Mouse (Mus musculus): ENCODE data around the gene Gm20388. TPM values are rescaled to one million over a fixed set of nuclear protein-coding genes. Genes with fewer than 3 reads are reported as not detected.

The Gm20388 gene
- polyA plus RNA-seq, 1 experiment, result 0.36 TPM

GRCm38 (mm10) chr8:123892586-123893155 lies 3982.0 kb downstream of the Gm20388 start:
- peaks cover 10% of the 10 kb centered on the region for H3K36me3 ChIP-seq (ENCODE audit: control insufficient read depth)
- peaks cover 11% of the 10 kb centered on the region; the same call in 1 of the 2 replicates for H3K9me3 ChIP-seq (ENCODE audit: control insufficient read depth, low read length)
- H3K4me3 ChIP-seq (replicated peaks), result no peak overlapping the region
- peaks cover 78% of the 10 kb centered on the region for H3K27me3 ChIP-seq (ENCODE audit: control insufficient read depth)
- peaks cover 4% of the 10 kb centered on the region for H3K4me1 ChIP-seq (ENCODE audit: control insufficient read depth)
- no peak for TF ChIP-seq TAL1 (IDR thresholded peaks at IDR 0.05; ENCODE audit: low read length)
- TF ChIP-seq GATA1 (IDR thresholded peaks at IDR 0.05; ENCODE audit: low read length), result no peak

GRCm38 (mm10) chr8:123893413-123893812 lies 3982.8 kb downstream of the Gm20388 start:
- TF ChIP-seq GATA1 (IDR thresholded peaks at IDR 0.05; ENCODE audit: low read length), result no peak
- TF ChIP-seq TAL1 (IDR thresholded peaks at IDR 0.05; ENCODE audit: low read length), result no peak
- Histone ChIP-seq H3K27me3 (ENCODE audit: control insufficient read depth) (peaks cover 76% of the 10 kb centered on the region), H3K4me1 (ENCODE audit: control insufficient read depth) (peaks cover 4% of the 10 kb centered on the region), H3K4me3 (replicated peaks) (no peak overlapping the region), H3K9me3 (ENCODE audit: control insufficient read depth, low read length) (peaks cover 11% of the 10 kb centered on the region; the same call in 1 of the 2 replicates), H3K36me3 (ENCODE audit: control insufficient read depth) (peaks cover 16% of the 10 kb centered on the region)

GRCm38 (mm10) chr8:123894502-123895097 lies 3984.0 kb downstream of the Gm20388 start, which contains the start of gene Acta1:
Acta1 (minus strand) TSS chr8:123894751.
- Histone ChIP-seq H3K4me1 (ENCODE audit: control insufficient read depth) (peaks cover 4% of the 10 kb centered on the region), H3K9me3 (ENCODE audit: control insufficient read depth, low read length) (peaks cover 11% of the 10 kb centered on the region; the same call in 1 of the 2 replicates), H3K27me3 (ENCODE audit: control insufficient read depth) (peaks cover 69% of the 10 kb centered on the region), H3K4me3 (replicated peaks) (no peak within 1 kb of the TSS), H3K36me3 (ENCODE audit: control insufficient read depth) (peaks cover 28% of the 10 kb centered on the region)
- no peak for TF ChIP-seq GATA1 (IDR thresholded peaks at IDR 0.05; ENCODE audit: low read length)
- no peak for TF ChIP-seq TAL1 (IDR thresholded peaks at IDR 0.05; ENCODE audit: low read length)

- H3K4me3 ChIP-seq (replicated peaks), result no peak overlapping the region
- H3K9me3 ChIP-seq (ENCODE audit: control insufficient read depth, low read length), result peaks cover 11% of the 10 kb centered on the region; the same call in 1 of the 2 replicates
- H3K36me3 ChIP-seq (ENCODE audit: control insufficient read depth), result peaks cover 33% of the 10 kb centered on the region
- peaks cover 4% of the 10 kb centered on the region for H3K4me1 ChIP-seq (ENCODE audit: control insufficient read depth)
- peaks cover 63% of the 10 kb centered on the region for H3K27me3 ChIP-seq (ENCODE audit: control insufficient read depth)
- TF ChIP-seq TAL1 (IDR thresholded peaks at IDR 0.05; ENCODE audit: low read length) (no peak), GATA1 (IDR thresholded peaks at IDR 0.05; ENCODE audit: low read length) (no peak)
Measured at GRCm38 (mm10) chr8:123895230-123895629, 3984.6 kb downstream of the Gm20388 start.

GRCm38 (mm10) chr8:123895680-123896365 lies 3985.2 kb downstream of the Gm20388 start:
- Histone ChIP-seq H3K4me3 (replicated peaks) (no peak overlapping the region), H3K4me1 (ENCODE audit: control insufficient read depth) (peaks cover 4% of the 10 kb centered on the region), H3K27me3 (ENCODE audit: control insufficient read depth) (peaks cover 57% of the 10 kb centered on the region), H3K9me3 (ENCODE audit: control insufficient read depth, low read length) (peaks cover 11% of the 10 kb centered on the region; the same call in 1 of the 2 replicates), H3K36me3 (ENCODE audit: control insufficient read depth) (peaks cover 39% of the 10 kb centered on the region)
- TF ChIP-seq TAL1 (IDR thresholded peaks at IDR 0.05; ENCODE audit: low read length), result no peak
- no peak for TF ChIP-seq GATA1 (IDR thresholded peaks at IDR 0.05; ENCODE audit: low read length)

GRCm38 (mm10) chr8:123896366-123896761 lies 3985.7 kb downstream of the Gm20388 start:
- H3K9me3 ChIP-seq (ENCODE audit: control insufficient read depth, low read length), result peaks cover 11% of the 10 kb centered on the region; the same call in 1 of the 2 replicates
- no peak for TF ChIP-seq TAL1 (IDR thresholded peaks at IDR 0.05; ENCODE audit: low read length)
- TF ChIP-seq GATA1 (IDR thresholded peaks at IDR 0.05; ENCODE audit: low read length), result no peak
- H3K4me3 ChIP-seq (replicated peaks), result no peak overlapping the region
- peaks cover 4% of the 10 kb centered on the region for H3K4me1 ChIP-seq (ENCODE audit: control insufficient read depth)
- H3K27me3 ChIP-seq (ENCODE audit: control insufficient read depth), result peaks cover 51% of the 10 kb centered on the region
- H3K36me3 ChIP-seq (ENCODE audit: control insufficient read depth), result peaks cover 43% of the 10 kb centered on the region

- TF ChIP-seq TAL1 (IDR thresholded peaks at IDR 0.05; ENCODE audit: low read length) (no peak), GATA1 (IDR thresholded peaks at IDR 0.05; ENCODE audit: low read length) (no peak)
- no peak overlapping the region for H3K4me3 ChIP-seq (replicated peaks)
- H3K36me3 ChIP-seq (ENCODE audit: control insufficient read depth), result peaks cover 47% of the 10 kb centered on the region
- H3K27me3 ChIP-seq (ENCODE audit: control insufficient read depth), result peaks cover 47% of the 10 kb centered on the region
- peaks cover 3% of the 10 kb centered on the region for H3K4me1 ChIP-seq (ENCODE audit: control insufficient read depth)
- H3K9me3 ChIP-seq (ENCODE audit: control insufficient read depth, low read length), result peaks cover 10% of the 10 kb centered on the region; the same call in 1 of the 2 replicates
Measured at GRCm38 (mm10) chr8:123896774-123897173, 3986.1 kb downstream of the Gm20388 start.

GRCm38 (mm10) chr8:123898576-123898975 lies 3987.9 kb downstream of the Gm20388 start:
- H3K4me3 ChIP-seq (replicated peaks), result no peak overlapping the region
- peaks cover 65% of the 10 kb centered on the region for H3K36me3 ChIP-seq (ENCODE audit: control insufficient read depth)
- no peaks in the 10 kb centered on the region for H3K4me1 ChIP-seq (ENCODE audit: control insufficient read depth)
- TF ChIP-seq GATA1 (IDR thresholded peaks at IDR 0.05; ENCODE audit: low read length), result no peak
- no peak for TF ChIP-seq TAL1 (IDR thresholded peaks at IDR 0.05; ENCODE audit: low read length)
- no peaks in the 10 kb centered on the region for H3K9me3 ChIP-seq (ENCODE audit: control insufficient read depth, low read length)
- peaks cover 29% of the 10 kb centered on the region for H3K27me3 ChIP-seq (ENCODE audit: control insufficient read depth)

GRCm38 (mm10) chr8:123899366-123899765 lies 3988.7 kb downstream of the Gm20388 start:
- H3K4me1 ChIP-seq (ENCODE audit: control insufficient read depth), result no peaks in the 10 kb centered on the region
- no peak for TF ChIP-seq GATA1 (IDR thresholded peaks at IDR 0.05; ENCODE audit: low read length)
- no peak for TF ChIP-seq TAL1 (IDR thresholded peaks at IDR 0.05; ENCODE audit: low read length)
- H3K27me3 ChIP-seq (ENCODE audit: control insufficient read depth), result peaks cover 21% of the 10 kb centered on the region
- no peak overlapping the region for H3K4me3 ChIP-seq (replicated peaks)
- no peaks in the 10 kb centered on the region for H3K9me3 ChIP-seq (ENCODE audit: control insufficient read depth, low read length)
- H3K36me3 ChIP-seq (ENCODE audit: control insufficient read depth), result peaks cover 73% of the 10 kb centered on the region

All from erythroblast, embryonic 14.5 days (primary cell).